Mouse (Mus musculus) inflammation-experienced regulatory T-cells, adult 6 months (primary cell): ENCODE measurements at regions not wholly inside any gene's neighbourhood (a gene's known extent, or its start where the extent isn't known, plus 50 kb on each side); places are given as distances from the start of the nearest gene placed in this dataset.
A peak's percentile ranks its signal among the peaks of the same experiment; 100 is the strongest.

ENCODE experiments used
- ATAC-seq: one replicate; pipeline ENCODE4 v1.8.0; 2017

DNA sequence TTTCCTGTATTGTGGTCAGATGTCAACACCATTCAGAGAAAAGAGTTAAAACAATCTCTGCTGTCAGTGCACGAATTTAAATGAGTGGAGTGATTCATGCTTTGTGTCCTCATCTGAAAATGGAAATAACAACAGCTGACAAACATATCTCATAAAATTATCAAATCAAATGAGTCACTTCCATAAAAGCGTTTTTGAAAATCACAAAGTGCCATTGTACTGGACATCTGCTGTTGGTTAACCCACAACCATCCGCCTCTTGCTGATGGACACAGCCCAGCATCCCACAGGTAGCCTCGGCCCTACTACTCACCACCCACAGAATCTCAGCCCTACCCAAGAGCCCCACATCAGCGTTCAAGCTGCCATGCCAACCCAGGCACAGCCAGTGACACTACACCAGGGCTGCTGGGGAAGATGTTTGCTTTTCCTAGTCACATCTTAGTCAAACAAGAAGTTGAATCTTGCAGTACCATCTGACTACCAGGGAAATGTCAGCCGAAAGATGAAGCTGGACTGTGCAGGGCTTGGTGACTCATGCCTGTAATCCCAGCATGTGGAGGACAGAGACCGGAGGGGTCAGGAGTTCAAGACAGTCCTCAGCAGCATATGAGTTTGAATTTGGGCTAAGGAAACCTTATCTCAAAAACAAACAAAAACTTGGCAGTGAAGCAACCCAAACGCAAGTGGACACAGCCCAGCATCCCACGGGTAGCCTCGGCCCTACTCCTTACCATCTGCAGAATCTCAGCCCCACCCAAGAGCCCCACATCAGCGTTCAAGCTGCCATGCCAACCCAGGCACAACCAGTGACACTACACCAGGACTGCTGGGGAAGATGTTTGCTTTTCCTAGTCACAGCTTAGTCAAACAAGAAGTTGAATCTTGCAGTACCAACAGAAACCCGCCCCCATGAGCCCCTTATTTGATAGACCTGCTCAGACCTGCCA, 131.9 kb upstream of the Noct start:
- ATAC-seq = no peak

DNA sequence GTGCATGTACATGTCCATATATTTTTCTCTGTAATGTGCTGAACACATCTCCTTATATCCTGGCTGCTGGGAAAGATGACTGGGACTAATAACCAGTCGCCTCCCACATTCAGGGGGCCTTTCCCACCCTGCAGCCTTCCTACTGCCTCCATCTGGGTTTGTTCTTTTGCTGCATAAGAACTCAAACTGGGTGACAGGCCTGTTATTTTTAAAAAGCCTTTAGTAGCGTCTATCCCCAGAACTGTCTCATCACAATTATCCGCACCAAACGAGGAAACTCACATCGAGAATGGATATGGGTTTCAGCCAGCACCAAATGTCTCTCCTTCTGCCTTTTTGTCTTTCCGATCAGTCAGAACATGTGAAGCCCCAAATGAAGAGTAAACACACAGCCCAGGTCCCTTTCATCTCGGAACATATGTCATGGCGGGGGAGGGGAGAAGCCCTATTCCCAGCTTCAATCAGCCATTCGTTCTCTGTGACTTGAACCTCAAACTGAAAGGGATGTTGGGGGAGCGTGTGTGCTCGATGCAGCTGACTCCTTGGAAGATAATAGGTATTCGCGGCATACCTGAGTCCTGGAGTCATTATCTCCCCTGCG, 128.3 kb upstream of the Noct start:
- no peak for ATAC-seq

DNA sequence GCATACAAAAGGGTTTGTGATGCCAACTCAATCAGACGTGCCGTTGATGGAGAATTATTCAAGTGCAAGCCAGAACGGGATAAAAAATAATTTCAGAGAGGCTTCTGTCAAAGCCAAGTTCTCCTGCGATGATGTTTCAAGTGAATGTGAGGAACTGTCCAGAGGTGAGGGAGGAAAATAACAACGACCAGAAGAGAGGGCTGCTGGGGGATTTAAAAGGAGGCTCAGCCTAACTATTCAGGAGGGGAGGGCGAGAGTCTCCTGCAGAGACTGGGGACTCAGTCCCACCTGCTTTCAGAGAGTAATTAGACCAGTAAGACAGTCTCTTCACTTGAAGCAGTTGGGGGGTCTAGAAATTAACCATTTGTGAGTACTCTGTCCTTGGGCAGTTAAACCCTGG, 127.7 kb upstream of the Noct start:
- no peak for ATAC-seq

DNA sequence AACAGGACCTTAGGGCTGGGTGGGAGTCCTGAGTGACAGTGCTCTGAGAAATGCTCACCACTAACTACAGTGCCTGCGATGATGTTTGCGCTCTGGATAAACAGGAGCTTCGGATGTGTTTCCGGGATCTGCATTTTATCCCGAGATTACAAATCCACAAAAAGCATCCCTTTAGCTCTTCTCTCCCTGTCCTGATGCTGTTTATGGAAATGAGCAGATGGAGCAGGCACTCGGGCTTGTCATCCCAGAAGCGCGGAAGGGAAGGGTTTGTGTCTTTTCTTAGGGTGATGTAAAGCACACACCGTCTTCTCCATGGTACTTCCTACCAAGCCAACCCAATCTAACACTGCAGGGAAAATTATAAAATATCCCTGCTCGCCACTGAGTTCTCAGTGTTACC, 126.9 kb upstream of the Noct start:
- ATAC-seq = no peak

DNA sequence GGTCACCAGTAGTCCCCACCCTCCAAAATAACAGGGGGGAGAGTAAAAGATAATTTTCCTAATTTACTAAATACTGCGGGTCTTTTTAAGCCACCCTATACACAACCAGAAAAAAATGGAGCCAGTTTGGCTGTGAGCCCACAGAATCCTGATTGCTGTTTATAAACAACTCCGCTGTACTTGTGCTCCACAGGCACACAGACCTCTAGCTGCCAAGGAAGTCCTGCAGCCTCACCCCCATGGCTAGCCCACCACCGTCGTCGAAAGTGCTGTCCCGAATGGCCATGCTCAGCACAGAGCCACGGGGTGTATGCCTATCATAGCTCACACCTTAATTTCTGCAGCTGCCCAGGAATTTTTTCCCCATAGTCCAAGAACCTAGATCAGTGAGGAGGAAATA, 124.3 kb upstream of the Noct start:
- no peak for ATAC-seq

DNA sequence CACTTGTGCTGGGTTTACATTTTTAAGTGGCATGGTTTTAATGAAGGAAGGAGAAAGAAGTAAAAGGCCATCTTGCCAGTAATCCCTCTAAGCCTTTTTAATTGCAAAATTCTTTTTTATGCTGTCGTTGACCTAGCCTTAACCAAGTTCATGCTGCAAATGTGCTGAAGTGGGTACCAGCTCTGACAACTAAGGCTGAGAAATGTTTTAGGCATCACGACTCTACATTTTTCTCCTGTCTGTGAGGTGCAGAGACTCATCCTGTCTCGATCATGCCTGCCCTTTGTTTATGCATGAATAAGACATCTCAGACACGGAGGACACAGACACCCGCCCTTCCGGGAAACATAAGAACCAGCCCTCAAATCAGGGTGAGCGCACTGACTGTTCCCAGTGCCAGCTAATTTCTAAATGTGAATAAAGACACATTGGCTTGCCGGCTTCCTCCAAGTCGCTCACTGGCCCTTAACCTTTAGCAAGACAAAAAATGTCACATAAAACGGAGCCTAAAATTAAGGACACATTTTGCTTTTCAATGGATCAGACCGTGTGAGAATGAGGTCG, 115.5 kb upstream of the Noct start:
- no peak for ATAC-seq

DNA sequence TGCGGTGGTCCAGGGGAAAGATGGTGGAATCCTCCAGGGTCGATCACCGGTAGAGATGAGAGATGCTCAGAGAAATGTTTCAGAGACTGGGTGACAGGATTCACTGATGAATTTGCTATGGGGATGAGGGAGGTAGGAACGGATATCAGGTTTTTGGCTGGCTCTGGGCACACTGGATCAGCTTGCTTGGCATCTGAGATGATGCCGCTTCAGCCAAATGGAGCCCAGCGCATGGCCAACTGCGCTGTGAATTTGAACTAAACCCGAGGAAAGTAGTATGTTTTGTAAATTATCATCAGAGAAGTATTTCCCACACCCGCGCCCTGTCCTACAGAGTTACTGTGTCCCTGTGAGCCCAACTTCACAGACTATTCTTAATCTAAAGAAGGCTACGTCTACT, 113.0 kb upstream of the Noct start:
- no peak for ATAC-seq

DNA sequence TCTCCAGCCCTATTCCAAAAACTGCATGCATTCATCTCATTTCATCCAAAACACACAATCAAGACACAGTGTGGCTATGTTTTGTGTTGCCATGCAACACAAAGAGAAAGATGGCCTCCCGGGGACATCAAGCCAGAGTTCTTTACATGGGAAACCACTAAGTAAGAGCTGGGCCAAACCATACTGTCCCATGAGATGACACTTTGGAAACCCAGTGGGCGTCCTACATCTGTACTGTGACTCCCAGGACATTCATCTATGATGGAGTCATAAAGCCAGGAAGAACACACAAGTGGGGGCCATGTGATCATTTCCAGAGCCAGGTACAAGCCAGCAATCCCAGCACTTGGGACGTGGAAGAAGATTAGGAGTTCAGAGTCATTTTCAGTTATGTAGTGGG, 111.9 kb upstream of the Noct start:
- ATAC-seq = no peak

DNA sequence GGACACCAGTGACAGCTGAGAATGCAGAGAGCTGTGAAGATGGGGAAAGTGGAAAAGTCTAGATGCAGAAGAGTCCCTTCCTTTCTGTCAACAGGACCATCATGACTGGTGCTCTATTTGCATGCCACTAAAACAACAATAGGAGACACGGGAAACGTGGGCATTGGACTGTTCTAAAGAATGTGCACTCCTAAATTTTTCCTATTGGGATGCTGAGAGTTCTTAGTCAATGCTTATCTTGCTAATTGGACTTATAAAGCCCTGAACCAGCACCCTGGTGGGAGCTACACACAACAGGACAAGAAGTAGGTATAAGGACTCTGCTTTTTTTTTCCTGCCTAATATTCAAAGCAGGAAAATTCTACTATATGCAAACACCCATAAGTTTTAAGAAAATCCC, 108.3 kb upstream of the Noct start:
- no peak for ATAC-seq

DNA sequence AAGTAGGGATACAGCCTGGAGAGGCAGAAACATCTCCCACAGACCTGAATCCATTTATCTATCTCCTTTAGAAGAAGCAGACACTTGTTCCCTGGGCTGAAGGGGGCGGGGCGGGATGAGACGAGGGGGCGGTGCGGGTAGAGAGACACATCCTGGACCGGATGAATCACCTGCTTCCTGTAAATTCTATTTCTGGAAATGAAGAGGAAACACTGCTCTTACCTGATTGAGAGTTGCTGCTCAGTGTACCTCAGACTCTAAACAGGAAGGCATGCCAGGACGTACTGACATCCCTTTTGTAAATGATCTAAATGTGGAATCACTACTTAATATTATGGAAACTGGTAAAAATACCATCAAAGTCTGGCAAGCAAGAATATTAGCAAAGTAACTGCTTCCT, 105.5 kb upstream of the Noct start:
- ATAC-seq = peak; percentile 56

DNA sequence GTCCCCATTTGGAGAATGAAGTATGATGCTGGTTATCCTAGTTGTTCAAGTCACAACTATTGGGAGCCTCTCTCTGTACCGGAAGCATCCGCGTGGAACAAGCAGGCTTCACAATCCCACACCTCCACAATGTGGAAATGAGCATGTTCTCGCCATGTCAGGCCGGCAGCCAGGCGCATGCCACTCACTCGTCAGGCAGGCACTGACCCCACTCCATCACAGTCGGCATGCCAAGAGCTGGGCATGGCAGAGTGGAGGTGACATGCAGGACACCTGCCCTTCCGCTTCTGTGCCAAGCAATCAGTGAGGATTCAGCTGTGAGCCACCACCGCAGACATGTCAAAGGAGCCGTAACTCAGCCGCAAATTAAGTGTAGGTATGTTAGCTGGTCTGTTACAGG, 103.7 kb upstream of the Noct start:
- ATAC-seq = no peak

DNA sequence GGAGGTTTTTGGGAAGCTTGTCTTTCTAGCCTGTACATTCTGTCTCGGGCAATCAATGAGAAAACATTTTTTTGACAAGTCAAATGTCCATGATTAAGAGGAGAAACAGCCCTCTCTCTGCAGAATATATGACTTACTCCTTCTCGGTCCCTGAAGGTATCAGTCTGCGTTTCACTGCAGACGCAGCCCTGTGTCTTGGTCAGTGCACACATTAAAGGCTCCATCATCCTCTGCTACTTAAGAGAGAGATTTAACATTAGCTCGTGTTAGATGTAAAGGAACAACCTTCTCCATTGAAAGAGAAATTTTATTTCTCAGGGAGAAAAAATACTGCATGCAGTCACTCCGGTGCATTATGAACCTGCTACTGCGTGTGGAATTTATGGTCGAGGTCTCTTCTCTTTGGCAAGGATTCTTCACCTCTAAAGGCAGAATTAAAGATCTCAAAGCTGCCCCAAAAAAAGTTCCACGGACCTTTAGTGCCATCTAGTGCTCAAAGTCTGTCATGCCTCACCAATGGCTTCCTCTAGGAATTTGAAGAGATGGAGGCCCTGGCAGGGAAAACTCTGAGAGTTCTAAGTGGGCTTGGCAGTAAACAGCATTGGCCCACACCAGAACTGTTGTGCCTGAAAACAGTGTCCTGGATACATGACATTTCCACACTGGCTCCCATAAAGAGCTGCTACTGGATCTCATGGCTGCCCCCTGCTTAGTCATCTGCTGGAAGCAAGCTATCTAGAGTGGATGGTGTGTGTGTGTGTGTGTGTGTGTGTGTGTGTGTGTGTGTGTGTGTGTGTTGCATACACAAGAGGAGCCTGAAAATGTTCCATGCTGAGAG, 102.3 kb upstream of the Noct start:
- peak; percentile 60 for ATAC-seq

DNA sequence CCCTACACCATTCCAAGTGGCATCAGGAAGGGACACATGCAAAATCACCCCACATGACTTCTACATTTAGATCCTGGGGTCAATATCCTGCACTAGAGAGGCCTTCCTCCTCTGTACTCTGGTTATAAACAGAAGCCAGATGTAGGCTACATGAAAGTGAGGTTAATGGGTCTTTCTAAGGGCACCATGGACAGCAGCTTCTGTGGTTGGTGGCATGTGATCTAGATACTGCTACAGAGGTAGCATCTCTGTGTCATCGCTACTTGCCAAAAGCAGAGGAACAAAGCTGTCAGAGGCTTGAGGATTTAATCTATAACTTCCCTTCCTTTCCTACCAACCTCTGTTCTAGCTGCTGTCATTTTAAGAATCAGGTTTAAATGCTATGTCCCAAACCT, 101.7 kb upstream of the Noct start:
- ATAC-seq = no peak

DNA sequence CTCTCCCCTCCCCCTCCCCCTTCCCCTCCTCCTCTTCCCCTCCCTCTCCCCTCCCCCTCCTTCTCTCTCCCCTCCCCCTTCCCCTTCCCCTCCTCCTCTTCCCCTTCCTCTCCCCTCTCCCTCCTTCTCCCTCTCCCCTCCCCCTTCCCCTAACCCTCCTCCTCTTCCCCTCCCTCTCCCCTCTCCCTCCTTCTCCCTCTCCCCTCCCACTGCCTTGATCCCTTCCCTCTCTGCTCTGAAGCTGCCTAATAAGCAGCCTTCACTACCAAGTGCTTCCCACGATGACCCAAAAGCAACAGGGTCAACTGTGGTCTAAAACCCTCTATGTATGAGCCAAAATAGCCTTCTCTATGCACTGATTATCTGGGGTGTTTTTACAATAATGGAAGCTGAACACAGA, 96.4 kb upstream of the Noct start:
- no peak for ATAC-seq

DNA sequence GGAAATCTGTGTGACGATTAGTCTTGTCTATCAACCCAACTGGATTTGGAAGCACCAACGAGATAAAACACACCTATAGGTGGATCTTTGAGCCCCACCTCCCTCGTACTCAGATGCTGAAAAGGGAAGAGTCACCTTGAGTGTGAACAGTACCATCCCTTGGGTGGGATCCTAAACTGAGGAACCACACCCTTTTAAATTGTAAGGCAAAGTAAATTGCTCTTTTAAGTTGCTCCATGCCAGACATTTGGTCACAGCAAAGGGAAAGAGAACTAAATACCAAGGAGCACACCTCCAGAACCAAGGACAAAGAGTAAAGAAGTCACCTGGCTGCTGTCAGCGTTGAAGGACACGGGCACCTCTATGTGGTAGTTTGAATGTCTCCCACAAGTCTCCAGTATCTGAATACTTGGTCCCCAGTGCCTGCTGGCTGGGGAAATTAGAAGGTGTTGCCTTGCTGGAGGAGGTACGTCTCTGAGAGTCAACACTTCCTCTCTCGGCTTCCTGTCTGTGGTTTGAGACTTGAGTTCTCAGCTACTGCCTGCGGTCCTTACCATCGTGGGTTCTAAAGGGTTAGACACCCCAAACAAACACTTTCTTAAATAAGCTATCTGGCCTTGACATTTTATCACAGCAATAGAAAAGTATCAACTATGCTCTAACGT, 95.6 kb upstream of the Noct start:
- ATAC-seq = peak; percentile 95

DNA sequence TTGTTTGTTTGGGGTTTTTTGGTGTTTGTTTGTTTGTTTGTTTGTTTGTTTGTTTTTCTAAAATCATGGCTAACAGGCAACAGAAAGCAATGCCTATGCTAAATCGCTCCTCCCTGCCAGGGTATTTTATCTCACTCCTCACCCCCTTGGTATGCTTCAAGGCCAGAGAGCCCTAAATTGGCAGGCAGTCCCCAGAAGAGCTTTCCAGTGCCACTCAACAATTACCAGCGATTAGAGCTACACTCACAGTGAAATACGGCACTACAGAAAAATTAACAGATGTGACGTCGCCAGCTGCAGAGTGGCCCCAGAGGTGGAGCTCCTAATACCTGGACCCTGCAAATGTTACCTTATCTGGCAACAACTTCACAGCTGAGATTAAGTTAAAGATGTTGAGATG, 93.5 kb upstream of the Noct start:
- no peak for ATAC-seq

DNA sequence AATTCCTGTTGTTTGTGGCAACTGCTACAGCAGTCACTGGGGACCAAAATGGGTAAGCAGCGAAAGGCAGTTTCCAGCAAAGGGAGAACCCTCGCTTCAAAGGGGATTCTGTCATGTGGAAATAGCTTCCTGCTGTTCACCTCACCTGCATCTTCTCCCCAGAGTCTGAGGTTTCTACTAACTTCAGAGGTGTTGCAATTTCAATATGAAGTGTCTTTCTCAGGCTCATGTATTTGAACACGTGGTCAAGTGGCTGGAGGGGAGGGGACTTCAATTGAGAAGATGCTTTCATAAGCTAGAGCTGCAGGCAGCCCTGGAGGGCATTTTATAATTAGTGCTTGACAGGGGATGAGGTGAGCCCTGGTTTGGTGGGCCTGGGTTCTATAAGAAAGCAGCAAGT, 92.9 kb upstream of the Noct start:
- ATAC-seq = no peak

DNA sequence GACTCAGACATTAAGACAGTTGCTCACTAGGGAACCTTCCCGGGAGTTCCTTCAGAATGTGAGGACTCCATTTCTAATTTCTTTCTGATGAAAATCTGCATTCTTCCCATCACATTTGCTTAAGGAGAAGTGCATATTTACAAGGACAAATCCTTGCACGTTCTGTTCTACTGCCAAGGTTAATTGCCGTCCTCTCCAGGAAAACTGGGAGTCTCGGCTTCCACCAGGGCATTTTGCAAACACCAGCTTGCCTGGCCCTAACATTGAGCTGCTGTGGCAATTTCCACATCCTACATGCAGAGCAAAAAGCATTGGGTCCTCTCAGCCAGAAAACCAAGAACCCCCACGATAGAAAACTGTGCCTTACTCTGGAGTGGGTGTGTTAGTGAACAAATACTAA, 91.5 kb upstream of the Noct start:
- ATAC-seq = no peak

DNA sequence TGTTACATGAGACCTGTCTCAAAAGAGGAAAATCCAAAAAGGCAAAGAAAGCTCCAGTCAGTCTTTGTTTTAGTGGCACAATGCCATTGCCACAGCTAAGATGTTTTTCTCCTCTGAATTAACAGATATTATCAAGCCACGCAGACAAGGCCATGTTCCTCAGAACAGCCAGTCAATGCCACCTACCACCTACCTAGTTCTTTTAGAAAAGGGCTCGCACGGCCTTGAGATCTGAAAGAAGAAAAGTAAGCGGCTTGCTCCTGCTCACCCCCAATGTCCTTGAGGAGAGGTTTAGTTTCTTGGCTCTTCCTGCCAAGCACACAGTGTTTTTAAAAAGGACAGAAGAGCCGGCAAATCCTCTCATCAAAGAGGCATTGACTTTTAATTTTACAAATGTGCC, 88.7 kb upstream of the Noct start:
- no peak for ATAC-seq

DNA sequence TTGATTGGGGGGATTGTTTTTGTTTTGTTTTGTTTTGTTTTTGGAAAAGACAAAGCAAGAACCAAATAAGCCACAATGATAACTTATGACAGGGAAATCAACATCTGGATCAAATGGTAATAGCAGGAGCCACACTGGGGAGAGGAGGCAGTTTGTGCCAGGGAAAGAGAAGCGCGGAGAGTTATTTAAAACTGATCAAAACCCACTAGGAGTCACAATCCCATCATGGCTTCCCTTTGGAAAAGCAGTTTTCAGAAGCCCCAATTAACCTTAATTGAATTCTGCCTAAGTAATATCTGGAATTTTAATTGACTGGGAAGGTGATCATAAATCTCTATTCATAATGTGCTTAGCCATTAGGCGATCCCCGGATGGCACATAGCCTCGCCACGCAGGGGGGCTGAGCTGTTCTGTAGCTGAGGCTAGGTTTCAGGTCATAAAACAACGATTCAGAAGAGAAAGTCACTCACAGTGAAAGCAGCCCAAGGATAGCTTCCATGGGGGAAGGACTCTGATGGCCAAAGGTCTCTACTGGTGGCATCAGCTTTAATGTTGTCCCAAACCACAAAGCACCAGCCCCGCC, 86.4 kb upstream of the Noct start:
- ATAC-seq = no peak

DNA sequence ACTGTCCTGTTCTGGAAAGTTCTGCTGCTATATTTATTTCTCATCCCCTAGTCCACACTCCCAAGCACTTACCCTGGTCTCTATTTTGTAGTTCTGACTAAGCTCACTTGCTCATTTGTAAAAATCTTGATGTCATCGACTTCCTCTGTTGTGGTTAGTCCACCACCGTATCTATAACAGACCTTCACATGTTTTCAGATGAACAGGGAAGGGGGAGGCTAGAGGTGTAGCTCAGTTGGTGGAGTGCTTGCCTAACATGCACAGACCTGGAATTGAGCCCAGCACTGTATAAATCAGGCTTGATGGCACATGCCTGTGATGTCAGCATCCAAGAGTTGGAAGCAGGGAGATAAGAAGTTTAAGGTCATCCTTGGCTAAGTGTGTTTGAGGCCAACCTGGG, 78.3 kb upstream of the Noct start:
- ATAC-seq = peak; percentile 60

DNA sequence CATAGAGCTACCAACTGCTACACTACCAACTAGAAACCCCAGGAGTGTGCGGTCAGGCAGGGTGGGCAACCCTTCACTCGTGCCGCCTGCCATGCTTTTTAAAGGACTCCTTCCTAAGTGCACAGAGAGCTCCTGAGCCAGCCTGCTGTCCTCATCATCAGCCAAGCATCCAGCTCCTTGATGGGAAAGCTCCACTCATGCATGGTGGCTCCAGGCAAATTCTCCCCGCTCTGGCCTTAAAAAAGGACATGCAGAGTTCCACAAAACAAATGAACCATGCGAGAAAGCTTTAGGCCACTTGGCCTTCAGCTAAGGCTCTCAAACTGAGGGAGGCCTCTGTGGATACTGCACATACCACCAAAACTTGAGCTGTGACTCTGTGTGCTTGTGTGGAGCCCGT, 74.2 kb upstream of the Noct start:
- no peak for ATAC-seq
